Mouse (Mus musculus): ENCODE measurements around the gene Fam168a. TPM values are rescaled to one million over a fixed set of nuclear protein-coding genes. Genes with fewer than 3 reads are reported as not detected.

The Fam168a gene
- total RNA-seq (2021), result 100 to 1,000 TPM; 228 to 260 TPM
- long read RNA-seq, full-length matches to known transcripts, result 4 of 43 reads
- long read RNA-seq, partial matches to known transcripts, result 1 of 43 reads
- long read RNA-seq, other reads (novel, unspliced or antisense), result 38 of 43 reads

GRCm38 (mm10) chr7:100706143-100706841, at the start of gene Fam168a:
Fam168a (plus strand) TSS chr7:100706635.
- peak; percentile 91 to 93 for DNase-seq (ENCODE audit: low spot score in 2 of 2)

GRCm38 (mm10) chr7:100656739-100657138, 49.7 kb upstream of the Fam168a start:
- peak in 1 of 2 experiments; percentile 55 for DNase-seq (ENCODE audit: low spot score in 2 of 2)

GRCm38 (mm10) chr7:100658093-100658578, 48.3 kb upstream of the Fam168a start:
- DNase-seq (ENCODE audit: low spot score in 2 of 2), result no peak

DNA sequence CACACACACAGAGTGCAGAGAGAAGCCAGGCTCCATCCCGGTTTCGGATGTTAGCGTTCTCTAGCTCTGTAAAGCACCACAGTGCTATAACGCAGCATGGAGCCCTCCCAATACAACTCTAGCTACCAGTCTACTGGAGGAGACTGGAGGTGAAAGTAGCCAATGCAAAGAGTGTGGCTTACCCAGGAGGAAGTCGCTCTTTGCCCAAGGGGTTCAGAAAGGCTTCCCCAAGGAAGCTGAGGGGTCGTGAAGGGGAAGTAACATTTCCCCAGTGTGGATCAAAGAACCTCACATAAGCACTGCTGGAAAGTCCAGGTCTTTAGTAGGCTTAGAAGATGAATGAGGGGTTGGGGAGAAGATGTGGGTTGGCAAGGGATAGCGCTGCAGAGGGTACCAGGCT, 45.2 kb upstream of the Fam168a start:
- no peak for DNase-seq (ENCODE audit: low spot score in 2 of 2)

GRCm38 (mm10) chr7:100662231-100662630, 44.2 kb upstream of the Fam168a start, which contains the start of gene Plekhb1:
Plekhb1 (minus strand) TSS chr7:100662414.
- no peak for DNase-seq (ENCODE audit: low spot score in 2 of 2)

- DNase-seq (ENCODE audit: low spot score in 2 of 2), result peak; percentile 93 to 95
Measured at GRCm38 (mm10) chr7:100663190-100663589, 43.2 kb upstream of the Fam168a start.

GRCm38 (mm10) chr7:100663729-100664304, 42.6 kb upstream of the Fam168a start:
- no peak for DNase-seq (ENCODE audit: low spot score in 2 of 2)

GRCm38 (mm10) chr7:100670646-100671045, 35.8 kb upstream of the Fam168a start:
- DNase-seq (ENCODE audit: low spot score in 2 of 2), result no peak

DNA sequence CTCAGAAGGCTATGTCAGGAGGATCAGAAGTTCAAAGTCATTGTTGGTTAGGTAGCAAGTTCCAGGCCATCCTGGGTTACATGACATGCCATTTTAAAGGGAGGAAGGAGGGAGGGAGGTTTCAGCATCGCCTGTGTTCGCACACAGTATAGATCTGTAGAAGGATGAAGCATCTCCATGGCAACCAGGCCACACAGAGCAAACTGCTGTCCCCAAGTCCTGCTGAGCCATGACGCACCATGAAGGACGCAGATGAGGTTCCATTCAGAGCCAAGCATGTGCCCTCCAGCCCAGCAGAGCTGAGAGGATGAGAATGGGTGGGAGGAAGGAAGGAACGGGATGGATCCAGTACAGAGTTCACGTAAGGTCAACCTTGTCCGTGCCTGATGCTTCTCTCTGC, 33.0 kb upstream of the Fam168a start:
- no peak for DNase-seq (ENCODE audit: low spot score in 2 of 2)

- no peak for DNase-seq (ENCODE audit: low spot score in 2 of 2)
Measured at GRCm38 (mm10) chr7:100674941-100675340, 31.5 kb upstream of the Fam168a start.

DNA sequence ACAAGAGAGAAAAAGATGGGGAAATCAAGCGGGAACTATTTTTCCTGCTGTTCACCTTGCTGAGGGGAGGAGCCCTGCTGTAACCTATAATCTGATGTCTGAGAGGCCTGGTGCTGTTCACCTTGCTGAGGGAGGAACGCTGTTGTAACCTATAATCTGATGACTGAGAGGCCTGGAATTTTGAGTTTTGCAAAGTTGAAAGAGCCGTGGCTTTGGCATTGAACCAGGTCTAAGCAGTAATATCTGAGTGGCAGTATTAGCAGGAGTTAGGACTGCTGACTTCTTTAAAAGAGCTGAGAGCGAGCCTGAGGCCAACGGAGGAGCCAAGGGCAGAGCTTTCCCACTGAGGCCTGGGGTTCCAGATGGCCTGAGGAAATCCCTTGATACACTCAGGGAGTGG, 28.4 kb upstream of the Fam168a start:
- DNase-seq (ENCODE audit: low spot score in 2 of 2), result no peak

DNA sequence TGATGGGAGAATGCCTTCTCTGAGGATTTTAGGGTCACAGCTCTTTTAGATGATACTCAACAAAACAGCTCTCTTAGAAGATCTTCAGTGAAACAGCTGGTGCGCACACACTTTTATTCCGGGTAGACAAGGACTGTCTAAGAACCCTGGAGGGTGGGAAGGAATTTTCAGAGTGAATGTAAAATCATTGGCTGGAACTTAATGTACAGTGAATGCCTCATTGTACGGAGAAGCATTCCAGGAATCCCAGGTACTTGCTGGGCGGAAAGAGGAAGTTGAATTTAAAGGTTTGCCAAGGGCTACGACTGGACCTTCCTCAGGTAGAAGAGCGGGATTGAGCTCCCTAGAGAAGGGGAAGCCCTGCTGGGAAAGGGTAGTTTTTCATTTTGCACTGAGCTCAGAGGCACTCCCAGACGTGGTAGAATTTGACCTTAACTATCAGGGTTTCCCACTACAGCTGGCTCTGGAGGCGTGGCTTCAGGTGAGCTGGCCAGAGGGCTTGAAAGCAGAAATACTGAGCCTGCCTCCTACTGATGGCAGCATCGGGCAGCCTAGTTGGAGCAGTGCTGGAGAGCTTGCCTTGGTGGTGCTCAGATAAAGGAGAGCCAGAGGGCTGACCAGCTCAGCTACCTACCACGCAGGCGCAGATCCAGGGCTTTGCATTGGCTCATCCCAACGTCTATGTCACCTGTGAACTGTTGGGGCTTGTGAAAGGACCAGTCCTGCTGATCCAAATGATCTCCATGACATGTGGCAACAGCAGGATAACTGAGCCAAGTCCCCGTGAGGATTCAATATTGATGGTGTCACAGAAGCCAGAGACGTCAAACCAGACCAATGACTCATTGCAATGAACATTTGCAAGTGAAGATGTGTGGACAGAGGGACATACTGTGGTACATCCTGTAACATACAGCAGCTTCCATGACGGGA, 27.2 kb upstream of the Fam168a start:
- DNase-seq (ENCODE audit: low spot score in 2 of 2), result no peak

DNA sequence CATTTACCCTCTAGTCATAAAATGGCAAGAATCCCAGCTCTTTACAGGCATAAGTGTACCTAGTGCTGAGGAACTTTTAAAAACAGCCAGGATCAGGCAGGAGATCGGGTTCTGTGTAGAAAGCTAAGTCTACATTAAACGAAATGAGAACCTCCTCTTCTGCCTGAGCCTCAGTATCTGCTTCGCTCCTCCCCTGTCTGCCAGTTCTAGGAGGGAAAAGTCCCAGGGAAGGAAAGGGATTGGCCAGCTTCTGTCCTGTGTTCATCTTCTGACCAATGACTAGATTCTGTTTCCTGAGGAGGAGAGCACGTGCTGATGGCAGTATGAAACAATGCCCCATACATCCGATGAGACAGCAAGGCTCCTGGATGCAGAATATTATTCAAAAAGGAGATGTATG, 25.3 kb upstream of the Fam168a start:
- no peak for DNase-seq (ENCODE audit: low spot score in 2 of 2)

GRCm38 (mm10) chr7:100683241-100683640, 23.2 kb upstream of the Fam168a start:
- DNase-seq (ENCODE audit: low spot score in 2 of 2), result no peak

- no peak for DNase-seq (ENCODE audit: low spot score in 2 of 2)
Measured at GRCm38 (mm10) chr7:100684081-100684480, 22.4 kb upstream of the Fam168a start.

DNA sequence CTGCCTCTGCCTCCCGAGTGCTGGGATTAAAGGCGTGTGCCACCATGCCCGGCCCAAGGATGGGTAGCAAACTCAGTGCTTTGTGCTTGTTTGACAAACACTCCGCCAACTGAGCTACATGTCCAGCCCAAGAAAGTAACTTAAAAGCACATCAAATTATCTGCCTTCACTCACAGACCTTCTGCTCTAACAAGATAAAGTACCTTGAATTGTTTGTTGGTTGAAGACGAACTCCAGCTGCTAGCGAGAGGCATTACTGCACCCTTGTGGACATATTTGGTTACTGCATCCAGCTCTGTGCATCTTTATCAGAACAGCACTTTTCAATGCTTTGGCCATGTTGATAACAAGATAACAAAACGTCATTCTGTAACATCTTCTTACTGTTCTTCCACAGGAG, 21.9 kb upstream of the Fam168a start:
- DNase-seq (ENCODE audit: low spot score in 2 of 2), result peak; percentile 68 to 73

DNA sequence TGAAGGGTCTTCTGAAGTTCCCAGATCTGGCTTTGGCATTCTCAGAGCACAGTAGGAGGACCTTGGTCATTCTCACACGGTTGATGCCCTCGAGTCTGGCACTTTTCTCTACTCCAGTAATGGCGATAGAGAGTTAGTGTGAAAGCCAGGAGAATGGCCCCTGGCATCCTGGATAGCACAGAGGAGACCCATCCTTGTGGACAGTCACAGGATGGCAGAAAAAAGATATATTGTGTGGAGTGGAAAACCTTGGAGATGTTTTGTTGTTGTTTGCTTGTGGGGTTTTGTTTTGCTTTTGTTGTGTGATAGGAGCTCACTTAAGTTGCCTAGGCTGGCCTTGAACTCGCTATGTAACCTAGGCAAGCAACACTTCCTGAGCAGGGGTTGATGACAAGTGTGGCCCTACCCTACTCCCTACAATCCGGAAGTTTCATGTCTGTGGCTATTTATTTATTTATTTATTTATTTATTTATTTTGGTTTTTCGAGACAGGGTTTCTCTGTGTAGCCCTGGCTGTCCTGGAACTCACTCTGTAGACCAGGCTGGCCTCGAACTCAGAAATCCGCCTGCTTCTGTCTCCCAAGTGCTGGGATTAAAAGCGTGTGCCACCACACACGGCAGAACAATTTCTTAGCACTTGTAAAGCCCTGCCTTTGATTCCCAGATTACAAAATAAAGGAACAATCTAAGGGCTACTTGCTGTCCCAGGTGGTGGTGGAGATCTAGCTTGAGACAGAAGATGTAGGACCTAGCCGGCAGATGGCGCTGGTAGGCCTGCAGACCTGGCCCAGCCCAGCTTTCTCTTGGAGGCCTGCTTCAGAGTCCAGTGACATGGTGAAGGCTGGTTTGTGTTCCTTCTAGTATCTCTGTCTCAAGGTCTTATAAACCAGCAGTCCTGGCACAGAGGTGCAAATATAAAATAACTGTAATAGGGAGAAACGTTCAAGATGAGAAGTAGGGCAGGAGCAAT, 21.1 kb upstream of the Fam168a start:
- DNase-seq (ENCODE audit: low spot score in 2 of 2), result peak; percentile 74 to 85

DNA sequence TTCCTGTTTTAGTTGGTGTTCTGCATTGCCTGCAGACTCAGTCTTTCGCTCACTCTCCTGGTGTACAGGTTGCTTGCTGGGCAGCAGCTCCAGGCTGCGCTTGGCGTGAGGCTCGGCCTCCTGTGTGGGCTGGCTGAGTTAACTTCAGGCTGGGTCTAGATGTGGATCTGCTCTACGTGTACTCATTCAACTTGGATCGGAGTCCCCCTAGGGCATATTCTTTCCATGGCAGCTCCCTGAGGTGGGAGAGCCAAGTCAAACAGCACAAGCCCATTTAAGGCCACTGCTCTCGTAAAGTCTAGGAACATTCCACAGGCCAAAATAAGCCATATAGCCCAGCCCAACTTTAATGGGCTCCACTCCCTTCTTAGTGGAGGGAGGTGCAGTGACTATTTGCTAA, 18.0 kb upstream of the Fam168a start:
- DNase-seq (ENCODE audit: low spot score in 2 of 2), result no peak

- no peak for DNase-seq (ENCODE audit: low spot score in 2 of 2)
Measured at GRCm38 (mm10) chr7:100693199-100693598, 13.2 kb upstream of the Fam168a start.

All from layer of hippocampus, postnatal 10 days (tissue).